Mouse (Mus musculus) 3T3-L1 (cell line): ENCODE measurements around the gene Prrx2.

Source experiments
- DNase-seq: peaks from one replicate; pipeline ENCODE4 v3.0.0-alpha.2; 2015; ENCODE audit warnings: low read depth, low spot score

Prrx2 gene

GRCm38 (mm10) chr2:30865426-30865825 is 30.7 kb downstream of the Prrx2 start:
- DNase-seq = peak; percentile 58

- DNase-seq = peak; percentile 75
Measured at GRCm38 (mm10) chr2:30870863-30871262, 36.1 kb downstream of the Prrx2 start.

GRCm38 (mm10) chr2:30872669-30873068 is 37.9 kb downstream of the Prrx2 start:
- DNase-seq = no peak

GRCm38 (mm10) chr2:30874445-30874844 is 39.7 kb downstream of the Prrx2 start:
- DNase-seq = no peak

- no peak for DNase-seq
Measured at GRCm38 (mm10) chr2:30875096-30875495, 40.3 kb downstream of the Prrx2 start.

GRCm38 (mm10) chr2:30875621-30876432 is 41.1 kb downstream of the Prrx2 start:
- DNase-seq = peak; percentile 74

- DNase-seq = no peak
Measured at GRCm38 (mm10) chr2:30879481-30879880, 44.7 kb downstream of the Prrx2 start.

- no peak for DNase-seq
Measured at GRCm38 (mm10) chr2:30881215-30881614, 46.4 kb downstream of the Prrx2 start.

- no peak for DNase-seq
Measured at GRCm38 (mm10) chr2:30884852-30885373, 50.1 kb downstream of the Prrx2 start.

GRCm38 (mm10) chr2:30885453-30886163 is 50.8 kb downstream of the Prrx2 start:
- DNase-seq = peak; percentile 91

- peak; percentile 83 for DNase-seq
Measured at GRCm38 (mm10) chr2:30891002-30891401, 56.2 kb downstream of the Prrx2 start.

GRCm38 (mm10) chr2:30893399-30893798 is 58.6 kb downstream of the Prrx2 start:
- no peak for DNase-seq

- DNase-seq = no peak
Measured at GRCm38 (mm10) chr2:30893946-30894345, 59.2 kb downstream of the Prrx2 start.

GRCm38 (mm10) chr2:30897291-30897690 is 62.5 kb downstream of the Prrx2 start:
- peak; percentile 67 for DNase-seq

- DNase-seq = peak; percentile 80
Measured at GRCm38 (mm10) chr2:30899397-30900069, 64.8 kb downstream of the Prrx2 start.

GRCm38 (mm10) chr2:30901646-30902160 is 66.9 kb downstream of the Prrx2 start:
- DNase-seq = peak; percentile 53

- DNase-seq = no peak
Measured at GRCm38 (mm10) chr2:30902256-30902655, 67.5 kb downstream of the Prrx2 start.

- peak; percentile 55 for DNase-seq
Measured at GRCm38 (mm10) chr2:30902726-30903722, 68.3 kb downstream of the Prrx2 start.

- no peak for DNase-seq
Measured at GRCm38 (mm10) chr2:30904231-30904630, 69.5 kb downstream of the Prrx2 start.

- no peak for DNase-seq
Measured at GRCm38 (mm10) chr2:30904991-30905390, 70.2 kb downstream of the Prrx2 start.

GRCm38 (mm10) chr2:30905906-30906305 is 71.1 kb downstream of the Prrx2 start:
- no peak for DNase-seq
